Mouse (Mus musculus) forebrain, embryonic 10.5 days (tissue): ENCODE measurements around the gene Fam161a. TPM values are rescaled to one million over a fixed set of nuclear protein-coding genes. Genes with fewer than 3 reads are reported as not detected.

Experiments
- DNase-seq: peaks from one replicate; pipeline ENCODE4 v3.0.0-alpha.2; 2017; ENCODE audit warnings: low spot score; ENCODE audit errors: extremely low spot score
- H3K27ac ChIP-seq: fragments of 300-500 bp; sonication (generic); 2 replicates; pipeline ENCODE4 v1.5.1; 2016; ENCODE audit warnings: mild to moderate bottlenecking
- H3K27me3 ChIP-seq: fragments of 300-500 bp; sonication (generic); 2 replicates; pipeline ENCODE4 v1.6.1; 2016; ENCODE audit warnings: mild to moderate bottlenecking; ENCODE audit not compliant: poor library complexity, severe bottlenecking
- H3K36me3 ChIP-seq: fragments of 300-500 bp; sonication (generic); replicated peaks from 2 replicates; pipeline ENCODE4 v1.6.1; 2016; ENCODE audit warnings: mild to moderate bottlenecking, moderate library complexity
- H3K4me1 ChIP-seq: fragments of 300-500 bp; sonication (generic); 2 replicates; pipeline ENCODE4 v1.6.1; 2016
- H3K4me3 ChIP-seq: fragments of 300-500 bp; sonication (generic); 2 replicates; pipeline ENCODE4 v1.5.1; 2016; ENCODE audit warnings: mild to moderate bottlenecking, moderate library complexity
- H3K9me3 ChIP-seq: fragments of 300-500 bp; sonication (generic); 2 replicates; pipeline ENCODE4 v1.6.1; 2016; ENCODE audit warnings: mild to moderate bottlenecking, moderate library complexity
- WGBS: fragments of 180-500 bp; shearing (Covaris S2); methylation state at CpG from one replicate; pipeline ENCODE4 v1.1.7; 2016; 5-methylcytosine and 5-hydroxymethylcytosine counted together
- polyA plus RNA-seq: library from polyadenylated mRNA; unstranded; fragments of >200 nt; fragmentation: Nextera tagmentation; extraction: Ambion mirVana; gene quantifications from 2 replicates; pipeline ENCODE4 v1.2.1, GENCODE M21; 2016

Gene Fam161a
- 1.8 and 2.2 TPM in 2 replicates for polyA plus RNA-seq

- Histone ChIP-seq H3K9me3 (no peaks in the 10 kb centered on the region), H3K4me1 (peaks cover 14% of the 10 kb centered on the region), H3K36me3 (peaks cover 37% of the 10 kb centered on the region), H3K27me3 (peaks cover 7% of the 10 kb centered on the region), H3K27ac (peak within 1 kb of the TSS; percentile 90), H3K4me3 (peak within 1 kb of the TSS; percentile 70)
- WGBS, result under 1% methylated on average over 22 of the region's 22 CpGs
- peak; percentile 77 for DNase-seq
Measured at GRCm38 (mm10) chr11:23007481-23008180, at the start of gene Fam161a. TSS of gene Fam161a (plus strand) at chr11:23007531.

DNA sequence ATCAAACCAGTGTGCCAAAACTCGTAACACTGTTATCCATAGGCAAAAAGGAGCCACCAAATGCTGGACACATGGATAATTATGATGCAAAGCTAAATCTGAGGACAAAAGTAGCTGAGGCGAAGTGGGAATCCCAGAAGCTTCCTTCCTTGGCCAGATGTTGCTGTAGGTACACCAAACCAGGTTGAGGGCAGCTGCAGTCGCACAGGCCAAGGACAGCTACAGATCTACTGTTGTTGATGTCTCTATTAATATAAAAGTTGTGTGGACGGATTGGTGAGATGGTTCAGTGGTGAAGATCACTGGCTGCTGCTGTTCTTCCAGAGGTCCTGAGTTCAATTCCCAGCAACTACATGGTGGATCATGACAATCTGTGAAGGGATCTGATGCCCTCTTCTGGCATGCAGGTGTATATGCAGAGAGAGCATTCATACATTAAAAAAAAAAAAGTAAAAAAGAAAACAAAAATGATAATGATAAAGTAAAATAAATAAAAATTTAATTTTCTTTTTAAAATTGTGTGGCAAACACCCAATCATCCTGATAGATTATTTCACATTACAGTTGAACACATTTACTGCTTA is 49.4 kb upstream of the Fam161a start:
- Histone ChIP-seq H3K27ac (no peak overlapping the region), H3K4me1 (no peaks in the 10 kb centered on the region), H3K9me3 (no peaks in the 10 kb centered on the region), H3K36me3 (peaks cover 22% of the 10 kb centered on the region), H3K4me3 (no peak overlapping the region), H3K27me3 (no peaks in the 10 kb centered on the region)
- DNase-seq, result no peak
- WGBS, result 92% methylated on average over 4 of the region's 4 CpGs

- peaks cover 11% of the 10 kb centered on the region for H3K36me3 ChIP-seq
- peaks cover 9% of the 10 kb centered on the region; the same call in 1 of the 2 replicates for H3K9me3 ChIP-seq
- DNase-seq, result no peak
- H3K27ac ChIP-seq, result no peak overlapping the region
- H3K4me3 ChIP-seq, result no peak overlapping the region
- H3K4me1 ChIP-seq, result 0 out of 2 replicates have a peak, but pooled peaks cover 4% of the 10 kb centered on the region
- 84% methylated on average over 1 of the region's 1 CpGs for WGBS
- H3K27me3 ChIP-seq, result no peaks in the 10 kb centered on the region
Measured at GRCm38 (mm10) chr11:22962101-22962500, 45.2 kb upstream of the Fam161a start.

GRCm38 (mm10) chr11:22964401-22964800 is 42.9 kb upstream of the Fam161a start:
- peaks cover 21% of the 10 kb centered on the region; the same call in 1 of the 2 replicates for H3K9me3 ChIP-seq
- peaks cover 26% of the 10 kb centered on the region for H3K36me3 ChIP-seq
- no peaks in the 10 kb centered on the region for H3K27me3 ChIP-seq
- 87% methylated on average over 4 of the region's 4 CpGs for WGBS
- H3K4me3 ChIP-seq, result no peak overlapping the region
- DNase-seq, result no peak
- H3K4me1 ChIP-seq, result 0 out of 2 replicates have a peak, but pooled peaks cover 4% of the 10 kb centered on the region
- no peak overlapping the region for H3K27ac ChIP-seq

DNA sequence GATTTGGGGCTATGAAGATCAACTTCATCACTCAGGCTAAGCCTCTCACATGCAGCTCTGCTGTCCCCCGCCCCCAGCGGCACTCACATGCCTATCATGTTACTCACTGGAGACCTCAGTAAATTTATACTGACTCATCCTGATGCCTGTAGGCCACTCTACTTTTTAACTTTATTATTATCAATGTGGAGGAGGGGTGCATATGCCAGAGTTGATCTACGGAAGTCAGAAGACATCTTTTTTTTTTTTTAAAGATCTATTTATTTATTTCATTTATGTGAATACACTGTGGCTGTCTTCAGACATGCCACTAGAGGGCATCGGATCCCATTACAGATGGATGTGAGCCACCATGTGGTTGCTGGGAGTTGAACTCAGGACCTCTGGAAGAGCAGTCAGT is 41.8 kb upstream of the Fam161a start:
- H3K4me3 ChIP-seq, result no peak overlapping the region
- H3K4me1 ChIP-seq, result 0 out of 2 replicates have a peak, but pooled peaks cover 4% of the 10 kb centered on the region
- peaks cover 21% of the 10 kb centered on the region; the same call in 1 of the 2 replicates for H3K9me3 ChIP-seq
- H3K27me3 ChIP-seq, result no peaks in the 10 kb centered on the region
- DNase-seq, result no peak
- no peak overlapping the region for H3K27ac ChIP-seq
- WGBS, result 86% methylated on average over 4 of the region's 4 CpGs
- H3K36me3 ChIP-seq, result peaks cover 30% of the 10 kb centered on the region

DNA sequence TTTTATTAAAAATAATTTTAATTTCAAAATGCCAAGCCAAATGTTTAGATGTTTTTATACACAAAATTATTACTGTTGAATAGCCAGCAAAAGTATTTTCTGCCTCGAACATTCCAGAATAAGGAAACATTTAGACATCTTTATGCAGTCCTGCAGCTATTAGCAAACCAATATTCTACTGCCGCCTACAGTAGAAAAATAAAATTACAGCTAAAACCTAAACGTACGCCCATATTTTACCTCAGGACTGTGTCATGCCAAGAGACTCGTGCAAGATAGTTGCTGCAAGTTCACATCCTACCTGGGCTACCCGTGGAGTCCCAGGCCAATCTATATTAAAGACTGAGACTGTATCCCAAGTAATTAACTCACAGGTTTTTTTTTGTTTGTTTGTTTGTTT is 37.8 kb upstream of the Fam161a start:
- Histone ChIP-seq H3K4me3 (no peak overlapping the region), H3K36me3 (peaks cover 63% of the 10 kb centered on the region)

DNA sequence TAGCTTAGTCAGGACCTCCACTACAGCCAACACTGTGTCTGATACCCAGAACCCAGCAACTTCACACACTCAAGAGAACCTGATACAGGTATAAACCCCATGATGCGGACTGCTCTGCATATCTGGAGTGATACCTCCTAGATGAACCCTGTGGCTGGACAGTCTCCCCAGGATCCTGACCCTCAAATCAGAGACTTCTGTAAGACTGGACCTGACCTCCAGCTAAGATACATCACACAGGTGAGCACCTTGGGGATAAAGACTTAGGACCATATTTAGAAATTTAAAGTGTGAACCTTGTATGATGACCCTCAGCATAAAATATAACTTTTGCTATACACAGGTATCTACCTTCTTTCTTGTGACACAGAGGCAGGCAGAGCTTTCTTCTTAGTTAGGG is 36.8 kb upstream of the Fam161a start:
- H3K4me1 ChIP-seq, result peaks cover 24% of the 10 kb centered on the region
- H3K9me3 ChIP-seq, result peaks cover 56% of the 10 kb centered on the region
- H3K27me3 ChIP-seq, result no peaks in the 10 kb centered on the region
- WGBS, result 93% methylated on average over 1 of the region's 1 CpGs
- H3K36me3 ChIP-seq, result peaks cover 63% of the 10 kb centered on the region
- no peak overlapping the region for H3K27ac ChIP-seq
- no peak for DNase-seq
- H3K4me3 ChIP-seq, result no peak overlapping the region

More for the DNA sequence above, 37.8 kb upstream of the Fam161a start:
- H3K4me1 ChIP-seq, result peaks cover 14% of the 10 kb centered on the region
- H3K9me3 ChIP-seq, result peaks cover 56% of the 10 kb centered on the region
- DNase-seq, result no peak
- no peak overlapping the region for H3K27ac ChIP-seq
- WGBS, result 78% methylated on average over 6 of the region's 6 CpGs
- H3K27me3 ChIP-seq, result no peaks in the 10 kb centered on the region

- peaks cover 38% of the 10 kb centered on the region for H3K4me1 ChIP-seq
- H3K36me3 ChIP-seq, result peaks cover 64% of the 10 kb centered on the region
- no peaks in the 10 kb centered on the region for H3K27me3 ChIP-seq
- peak within 1 kb of the TSS; percentile 52 for H3K4me3 ChIP-seq
- peak; percentile 53 for DNase-seq
- H3K9me3 ChIP-seq, result peaks cover 47% of the 10 kb centered on the region
- H3K27ac ChIP-seq, result peak within 1 kb of the TSS; percentile 84
- 59% methylated on average over 56 of the region's 56 CpGs for WGBS
Measured at GRCm38 (mm10) chr11:22971835-22972709, 35.3 kb upstream of the Fam161a start, which contains the start of gene Zrsr1. TSS of gene Zrsr1 (plus strand) at chr11:22972005.

DNA sequence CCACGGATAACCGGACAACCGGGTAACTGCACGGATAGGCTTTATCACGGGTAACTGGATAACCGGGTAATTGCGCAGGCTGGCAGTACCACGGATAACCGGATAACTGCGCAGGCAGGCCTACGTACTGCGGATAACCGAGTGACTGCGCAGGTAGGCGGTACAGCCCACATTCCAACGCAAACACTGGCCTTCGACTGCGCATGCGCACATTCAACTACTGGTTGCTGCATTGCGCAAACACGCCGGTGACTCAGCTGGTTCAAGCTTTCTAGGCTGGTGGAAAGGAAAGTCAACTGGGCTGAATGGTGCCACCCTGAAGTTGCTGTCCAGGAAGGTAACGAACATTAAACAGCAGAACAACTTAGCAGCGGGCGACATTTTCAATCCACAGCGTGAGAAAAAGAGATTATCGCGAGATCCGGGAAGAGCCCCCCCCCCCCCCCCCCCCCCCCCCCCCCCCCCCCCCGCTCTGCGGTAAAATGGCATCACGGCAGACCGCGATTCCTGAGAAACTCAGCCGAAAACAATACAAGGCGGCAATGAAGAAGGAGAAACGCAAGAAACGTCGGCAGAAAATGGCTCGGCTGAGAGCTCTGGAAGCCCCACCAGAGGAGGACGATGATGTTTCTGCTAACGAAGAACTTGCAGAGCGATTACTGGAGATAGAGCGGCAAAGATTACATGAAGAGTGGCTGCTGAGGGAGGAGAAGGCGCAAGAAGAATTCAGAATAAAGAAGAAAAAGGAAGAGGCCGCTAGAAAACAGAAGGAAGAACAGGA is 34.4 kb upstream of the Fam161a start:
- Histone ChIP-seq H3K4me3 (peak overlapping the region; percentile 52), H3K27me3 (no peaks in the 10 kb centered on the region), H3K27ac (peak overlapping the region; percentile 84), H3K4me1 (peaks cover 38% of the 10 kb centered on the region), H3K9me3 (peaks cover 39% of the 10 kb centered on the region), H3K36me3 (peaks cover 64% of the 10 kb centered on the region)
- DNase-seq, result peak; percentile 73
- WGBS, result 48% methylated on average over 44 of the region's 46 CpGs

DNA sequence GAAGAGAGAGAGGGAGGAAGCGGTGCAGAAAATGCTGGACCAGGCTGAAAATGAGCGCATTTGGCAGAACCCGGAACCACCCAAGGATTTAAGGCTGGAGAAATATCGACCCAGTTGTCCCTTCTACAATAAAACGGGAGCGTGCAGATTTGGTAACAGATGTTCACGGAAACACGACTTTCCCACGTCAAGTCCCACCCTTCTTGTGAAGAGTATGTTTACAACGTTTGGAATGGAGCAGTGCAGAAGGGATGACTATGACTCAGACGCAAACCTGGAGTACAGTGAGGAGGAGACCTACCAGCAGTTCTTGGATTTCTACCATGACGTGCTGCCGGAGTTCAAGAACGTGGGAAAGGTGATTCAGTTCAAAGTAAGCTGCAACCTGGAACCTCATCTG is 33.7 kb upstream of the Fam161a start:
- WGBS, result 44% methylated on average over 14 of the region's 14 CpGs

GRCm38 (mm10) chr11:22978215-22978614 is 29.1 kb upstream of the Fam161a start:
- H3K27me3 ChIP-seq, result no peaks in the 10 kb centered on the region
- H3K4me1 ChIP-seq, result peaks cover 58% of the 10 kb centered on the region
- no peak overlapping the region for H3K27ac ChIP-seq
- 91% methylated on average over 3 of the region's 3 CpGs for WGBS
- DNase-seq, result no peak
- H3K9me3 ChIP-seq, result peaks cover 12% of the 10 kb centered on the region
- no peak overlapping the region for H3K4me3 ChIP-seq
- peaks cover 43% of the 10 kb centered on the region for H3K36me3 ChIP-seq

More for the DNA sequence above, 33.7 kb upstream of the Fam161a start:
- Histone ChIP-seq H3K4me1 (peaks cover 38% of the 10 kb centered on the region), H3K4me3 (peak overlapping the region; percentile 52), H3K27ac (peak overlapping the region; percentile 84), H3K27me3 (no peaks in the 10 kb centered on the region), H3K9me3 (peaks cover 35% of the 10 kb centered on the region), H3K36me3 (peaks cover 65% of the 10 kb centered on the region)
- no peak for DNase-seq

- Histone ChIP-seq H3K4me3 (no peak overlapping the region), H3K27me3 (no peaks in the 10 kb centered on the region), H3K4me1 (peaks cover 58% of the 10 kb centered on the region), H3K9me3 (peaks cover 7% of the 10 kb centered on the region), H3K36me3 (peaks cover 38% of the 10 kb centered on the region), H3K27ac (no peak overlapping the region)
- WGBS, result 84% methylated on average over 1 of the region's 1 CpGs
- no peak for DNase-seq
Measured at GRCm38 (mm10) chr11:22978711-22979110, 28.6 kb upstream of the Fam161a start.
